Mouse (Mus musculus) forebrain, embryonic 15.5 days (tissue): ENCODE measurements around the gene Sema4f. TPM values are rescaled to one million over a fixed set of nuclear protein-coding genes. Genes with fewer than 3 reads are reported as not detected.

Source experiments
- ATAC-seq: fragments of 200-750 bp; cut with Nextera tagmentation; replicated peaks from 2 replicates; pipeline ENCODE4 v1.8.0; 2017; ENCODE audit warnings: mild to moderate bottlenecking, moderate TSS enrichment, moderate library complexity
- H3K27ac ChIP-seq: fragments of 300-500 bp; sonication (generic); replicated peaks from 2 replicates; pipeline ENCODE4 v1.5.1; 2015; ENCODE audit warnings: mild to moderate bottlenecking, inconsistent platforms
- H3K27me3 ChIP-seq: fragments of 300-500 bp; sonication (generic); 2 replicates; pipeline ENCODE4 v1.6.1; 2015; ENCODE audit warnings: inconsistent platforms
- H3K36me3 ChIP-seq: fragments of 300-500 bp; sonication (generic); 2 replicates; pipeline ENCODE4 v1.6.1; 2015; ENCODE audit warnings: mild to moderate bottlenecking, inconsistent platforms
- H3K4me1 ChIP-seq: fragments of 300-500 bp; sonication (generic); 2 replicates; pipeline ENCODE4 v1.6.1; 2015; ENCODE audit warnings: inconsistent platforms
- H3K4me2 ChIP-seq: fragments of 300-500 bp; sonication (generic); replicated peaks from 2 replicates; pipeline ENCODE4 v1.6.1; 2015; ENCODE audit warnings: mild to moderate bottlenecking, inconsistent platforms
- H3K4me3 ChIP-seq: fragments of 300-500 bp; sonication (generic); 2 replicates; pipeline ENCODE4 v1.5.1; 2015; ENCODE audit warnings: mild to moderate bottlenecking, inconsistent platforms
- H3K9ac ChIP-seq: fragments of 300-500 bp; sonication (generic); replicated peaks from 2 replicates; pipeline ENCODE4 v1.6.1; 2015; ENCODE audit warnings: mild to moderate bottlenecking, inconsistent platforms
- H3K9me3 ChIP-seq: fragments of 300-500 bp; sonication (generic); 2 replicates; pipeline ENCODE4 v1.6.1; 2016; ENCODE audit warnings: inconsistent platforms
- WGBS: fragments of 180-500 bp; shearing (Covaris S2); methylation state at CpG from one replicate; pipeline ENCODE4 v1.1.7; 2015; ENCODE audit warnings: mixed read lengths; 5-methylcytosine and 5-hydroxymethylcytosine counted together
- polyA plus RNA-seq: library from polyadenylated mRNA; unstranded; fragments of >200 nt; fragmentation: Nextera tagmentation; extraction: Ambion mirVana; gene quantifications from 2 replicates; pipeline ENCODE4 v1.2.1, GENCODE M21; 2015

Sema4f gene
- polyA plus RNA-seq, 1 experiment from 2014 or later: 14.9 TPM

- no peak for ATAC-seq
- H3K9ac ChIP-seq: no peak overlapping the region
- no peaks in the 10 kb centered on the region for H3K9me3 ChIP-seq
- H3K4me2 ChIP-seq: no peak overlapping the region
- H3K36me3 ChIP-seq: peaks cover 6% of the 10 kb centered on the region; the same call in 1 of the 2 replicates
- no peak overlapping the region for H3K27ac ChIP-seq
- 92% methylated on average over 5 of the region's 5 CpGs for WGBS
- no peak overlapping the region for H3K4me3 ChIP-seq
- H3K4me1 ChIP-seq: no peaks in the 10 kb centered on the region
- H3K27me3 ChIP-seq: no peaks in the 10 kb centered on the region
Measured at GRCm38 (mm10) chr6:82911303-82911702, 28.3 kb downstream of the Sema4f start.

GRCm38 (mm10) chr6:82909136-82909855 lies 30.3 kb downstream of the Sema4f start:
- no peak overlapping the region for H3K4me3 ChIP-seq
- H3K27me3 ChIP-seq: no peaks in the 10 kb centered on the region
- H3K36me3 ChIP-seq: peaks cover 6% of the 10 kb centered on the region; the same call in 1 of the 2 replicates
- no peaks in the 10 kb centered on the region for H3K4me1 ChIP-seq
- WGBS: 69% methylated on average over 14 of the region's 14 CpGs
- no peak overlapping the region for H3K9ac ChIP-seq
- no peak overlapping the region for H3K4me2 ChIP-seq
- H3K9me3 ChIP-seq: no peaks in the 10 kb centered on the region
- no peak overlapping the region for H3K27ac ChIP-seq
- ATAC-seq: no peak; the same call in none of the 2 replicates

- H3K27me3 ChIP-seq: no peaks in the 10 kb centered on the region
- no peaks in the 10 kb centered on the region for H3K4me1 ChIP-seq
- 81% methylated on average over 8 of the region's 8 CpGs for WGBS
Measured at GRCm38 (mm10) chr6:82908034-82908433, 31.5 kb downstream of the Sema4f start.

DNA sequence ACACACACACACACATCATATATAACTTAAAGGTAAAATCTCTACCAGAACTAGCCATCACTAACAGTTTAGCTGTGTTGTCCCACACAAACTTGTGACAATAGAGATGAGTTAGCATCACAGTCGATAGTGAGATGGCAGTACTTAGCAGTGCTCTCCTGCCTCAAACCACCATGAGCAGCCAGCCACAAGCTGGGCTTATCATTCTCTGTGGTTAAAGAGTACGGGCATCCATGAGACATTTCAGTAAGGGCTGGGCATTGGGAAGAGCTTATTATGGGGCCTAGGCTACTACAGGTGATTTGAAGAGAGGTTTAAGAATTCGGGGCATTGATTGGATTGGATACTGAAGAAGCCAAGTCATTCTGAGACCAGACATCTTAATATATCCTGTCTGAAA lies 32.6 kb downstream of the Sema4f start:
- 89% methylated on average over 3 of the region's 3 CpGs for WGBS
- H3K9me3 ChIP-seq: no peaks in the 10 kb centered on the region
- no peak overlapping the region for H3K9ac ChIP-seq
- H3K27me3 ChIP-seq: no peaks in the 10 kb centered on the region
- no peaks in the 10 kb centered on the region for H3K36me3 ChIP-seq
- H3K27ac ChIP-seq: no peak overlapping the region
- ATAC-seq: no peak
- H3K4me2 ChIP-seq: no peak overlapping the region
- no peaks in the 10 kb centered on the region for H3K4me1 ChIP-seq
- no peak overlapping the region for H3K4me3 ChIP-seq

More at GRCm38 (mm10) chr6:82908034-82908433, 31.5 kb downstream of the Sema4f start:
- H3K27ac ChIP-seq: no peak overlapping the region
- no peak for ATAC-seq
- no peaks in the 10 kb centered on the region for H3K36me3 ChIP-seq
- no peaks in the 10 kb centered on the region for H3K9me3 ChIP-seq
- H3K4me3 ChIP-seq: no peak overlapping the region
- no peak overlapping the region for H3K4me2 ChIP-seq
- H3K9ac ChIP-seq: no peak overlapping the region

DNA sequence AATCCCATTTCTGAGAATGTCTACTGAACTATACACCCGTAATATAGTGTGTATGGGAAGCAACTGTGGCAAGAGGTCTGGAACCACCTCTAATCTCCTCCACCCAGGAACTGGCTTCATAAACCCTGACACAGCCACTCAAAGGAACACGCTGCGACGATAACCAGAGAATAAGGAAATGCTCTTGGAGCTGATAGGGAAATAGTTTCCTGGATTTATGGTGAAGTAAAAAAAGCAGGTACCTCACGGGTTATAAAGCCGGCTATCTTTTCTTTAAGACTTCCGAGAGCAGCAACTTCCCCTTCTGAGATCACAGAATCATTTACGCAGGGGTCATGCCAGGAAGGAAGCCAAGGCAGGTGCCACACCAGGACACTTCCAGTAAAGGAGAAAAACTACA lies 37.0 kb downstream of the Sema4f start:
- Histone ChIP-seq H3K9me3 (no peaks in the 10 kb centered on the region), H3K36me3 (no peaks in the 10 kb centered on the region), H3K4me3 (no peak overlapping the region), H3K9ac (no peak overlapping the region), H3K4me1 (no peaks in the 10 kb centered on the region), H3K27ac (no peak overlapping the region), H3K4me2 (no peak overlapping the region), H3K27me3 (no peaks in the 10 kb centered on the region)
- WGBS: 83% methylated on average over 8 of the region's 8 CpGs
- no peak for ATAC-seq

GRCm38 (mm10) chr6:82898745-82899144 lies 40.8 kb downstream of the Sema4f start:
- H3K4me3 ChIP-seq: no peak overlapping the region
- no peaks in the 10 kb centered on the region for H3K36me3 ChIP-seq
- no peak overlapping the region for H3K27ac ChIP-seq
- H3K9me3 ChIP-seq: no peaks in the 10 kb centered on the region
- no peak for ATAC-seq
- no peak overlapping the region for H3K4me2 ChIP-seq
- no peaks in the 10 kb centered on the region for H3K27me3 ChIP-seq
- H3K9ac ChIP-seq: no peak overlapping the region
- H3K4me1 ChIP-seq: no peaks in the 10 kb centered on the region
- WGBS: 62% methylated on average over 4 of the region's 4 CpGs

- Histone ChIP-seq H3K27me3 (no peaks in the 10 kb centered on the region), H3K9ac (no peak overlapping the region), H3K4me3 (no peak overlapping the region), H3K4me2 (no peak overlapping the region), H3K4me1 (no peaks in the 10 kb centered on the region), H3K36me3 (no peaks in the 10 kb centered on the region), H3K9me3 (no peaks in the 10 kb centered on the region), H3K27ac (no peak overlapping the region)
- no peak for ATAC-seq
- 85% methylated on average over 4 of the region's 4 CpGs for WGBS
Measured at GRCm38 (mm10) chr6:82898227-82898626, 41.3 kb downstream of the Sema4f start.

- no peak overlapping the region for H3K4me2 ChIP-seq
- no peak overlapping the region for H3K9ac ChIP-seq
- H3K4me3 ChIP-seq: no peak overlapping the region
- no peak for ATAC-seq
- no peak overlapping the region for H3K27ac ChIP-seq
- no peaks in the 10 kb centered on the region for H3K27me3 ChIP-seq
- 28% methylated on average over 3 of the region's 3 CpGs for WGBS
- no peaks in the 10 kb centered on the region for H3K4me1 ChIP-seq
- no peaks in the 10 kb centered on the region for H3K9me3 ChIP-seq
- no peaks in the 10 kb centered on the region for H3K36me3 ChIP-seq
Measured at GRCm38 (mm10) chr6:82897311-82897710, 42.3 kb downstream of the Sema4f start.

DNA sequence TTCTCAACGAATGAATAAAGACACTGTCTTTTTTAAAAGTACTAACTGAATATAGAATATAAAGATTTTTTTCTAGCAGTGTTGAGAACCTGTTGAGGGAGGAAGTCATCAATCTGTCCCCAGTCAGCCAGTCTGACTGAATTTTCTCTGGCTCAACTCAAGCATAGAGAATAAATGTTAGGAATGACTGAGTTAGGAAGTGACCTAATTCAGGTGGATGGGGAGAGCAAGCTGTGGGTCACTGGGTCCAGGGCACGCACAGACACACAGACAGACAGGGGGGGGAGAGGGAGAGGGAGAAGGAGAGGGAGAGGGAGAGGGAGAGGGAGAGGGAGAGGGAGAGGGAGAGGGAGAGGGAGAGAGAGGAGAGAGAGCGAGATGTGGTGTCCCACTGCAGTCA lies 46.2 kb downstream of the Sema4f start:
- Histone ChIP-seq H3K36me3 (no peaks in the 10 kb centered on the region), H3K4me2 (no peak overlapping the region), H3K4me1 (no peaks in the 10 kb centered on the region), H3K4me3 (no peak overlapping the region), H3K9me3 (no peaks in the 10 kb centered on the region), H3K9ac (no peak overlapping the region), H3K27ac (no peak overlapping the region), H3K27me3 (no peaks in the 10 kb centered on the region)
- no peak for ATAC-seq
- 57% methylated on average over 3 of the region's 3 CpGs for WGBS

- ATAC-seq: no peak
- Histone ChIP-seq H3K27ac (no peak overlapping the region), H3K4me3 (no peak overlapping the region), H3K9ac (no peak overlapping the region), H3K36me3 (no peaks in the 10 kb centered on the region), H3K27me3 (no peaks in the 10 kb centered on the region), H3K4me1 (no peaks in the 10 kb centered on the region), H3K4me2 (no peak overlapping the region), H3K9me3 (no peaks in the 10 kb centered on the region)
- WGBS: 84% methylated on average over 2 of the region's 2 CpGs
Measured at GRCm38 (mm10) chr6:82892540-82892939, 47.0 kb downstream of the Sema4f start.

DNA sequence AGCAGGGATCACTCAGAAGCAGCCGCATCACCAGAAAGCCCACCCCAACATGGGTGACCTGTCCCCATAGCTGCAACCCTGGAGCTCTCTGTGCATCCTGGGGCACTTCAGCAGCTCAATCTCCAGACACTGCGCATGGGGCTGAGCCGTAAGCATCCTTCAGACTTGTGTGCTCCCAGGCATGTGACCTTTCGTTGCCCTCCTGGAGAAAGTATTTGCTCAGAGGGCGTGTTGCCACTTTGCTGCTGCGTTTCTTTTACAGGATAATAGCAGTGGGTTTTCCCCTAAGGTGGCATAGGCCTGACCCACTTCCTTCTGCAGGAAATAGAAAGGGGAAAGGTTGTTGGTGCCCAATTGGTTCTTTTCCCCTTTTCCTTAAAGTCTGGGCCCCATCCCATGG lies 48.1 kb downstream of the Sema4f start:
- Histone ChIP-seq H3K9ac (no peak overlapping the region), H3K9me3 (no peaks in the 10 kb centered on the region), H3K4me2 (no peak overlapping the region), H3K4me1 (no peaks in the 10 kb centered on the region), H3K27me3 (no peaks in the 10 kb centered on the region), H3K27ac (no peak overlapping the region), H3K36me3 (no peaks in the 10 kb centered on the region), H3K4me3 (no peak overlapping the region)
- 79% methylated on average over 6 of the region's 6 CpGs for WGBS
- no peak for ATAC-seq

DNA sequence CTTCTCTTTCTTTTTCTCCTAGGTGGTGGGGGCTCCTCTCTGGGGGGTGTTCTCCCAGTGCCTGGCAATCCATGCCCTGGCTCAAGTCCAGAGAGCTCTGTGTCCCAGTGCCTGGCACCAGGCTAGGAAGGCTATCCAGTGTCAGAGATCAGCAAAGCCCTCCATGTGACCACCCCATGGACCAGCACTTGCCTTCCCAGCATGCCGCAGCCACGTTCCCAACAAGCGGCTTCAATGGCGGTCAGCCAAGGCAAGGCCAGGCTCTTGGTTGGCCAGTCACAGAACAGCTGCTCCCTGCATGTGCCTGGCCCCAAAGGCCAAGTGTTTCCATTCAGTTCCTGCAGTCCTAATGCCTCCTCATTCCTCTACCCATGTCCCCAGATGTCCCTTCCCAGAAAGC lies 53.2 kb downstream of the Sema4f start:
- H3K4me2 ChIP-seq: no peak overlapping the region
- H3K36me3 ChIP-seq: no peaks in the 10 kb centered on the region
- no peaks in the 10 kb centered on the region for H3K27me3 ChIP-seq
- H3K27ac ChIP-seq: no peak overlapping the region
- ATAC-seq: no peak
- WGBS: 85% methylated on average over 4 of the region's 4 CpGs
- no peaks in the 10 kb centered on the region for H3K9me3 ChIP-seq
- no peak overlapping the region for H3K9ac ChIP-seq
- no peaks in the 10 kb centered on the region for H3K4me1 ChIP-seq
- H3K4me3 ChIP-seq: no peak overlapping the region

DNA sequence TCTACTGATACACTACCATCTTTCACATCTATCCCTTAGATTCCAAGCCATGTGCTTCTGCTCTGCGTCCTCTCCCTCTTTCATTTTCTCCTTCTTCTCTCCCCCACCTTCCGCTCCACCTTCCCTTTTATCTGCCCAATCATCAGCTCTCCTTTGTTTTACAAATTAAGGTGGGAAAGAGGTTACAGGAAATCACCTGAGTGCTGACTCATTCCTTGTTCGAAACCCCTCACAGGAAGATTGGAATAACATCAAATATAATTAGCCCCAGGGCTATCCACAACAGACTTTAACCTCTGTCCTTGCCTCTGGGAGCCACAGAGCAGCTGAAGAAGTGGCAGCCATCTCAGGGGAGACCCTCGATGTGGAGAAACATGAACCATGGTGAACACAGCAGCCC lies 53.7 kb downstream of the Sema4f start:
- no peak overlapping the region for H3K4me3 ChIP-seq
- no peaks in the 10 kb centered on the region for H3K9me3 ChIP-seq
- H3K27me3 ChIP-seq: no peaks in the 10 kb centered on the region
- no peak for ATAC-seq
- WGBS: 86% methylated on average over 4 of the region's 4 CpGs
- no peaks in the 10 kb centered on the region for H3K36me3 ChIP-seq
- no peak overlapping the region for H3K27ac ChIP-seq
- H3K4me1 ChIP-seq: no peaks in the 10 kb centered on the region
- no peak overlapping the region for H3K4me2 ChIP-seq
- no peak overlapping the region for H3K9ac ChIP-seq
